Mouse (Mus musculus) granulocyte monocyte progenitor cell, adult 5-6 weeks (primary cell): ENCODE data around the gene Gm10134. TPM values are rescaled to one million over a fixed set of nuclear protein-coding genes. Genes with fewer than 3 reads are reported as not detected.

Source experiments
- ATAC-seq: replicated peaks from 2 replicates; pipeline ENCODE4 v1.8.0; 2016; ENCODE audit warnings: mild to moderate bottlenecking, moderate TSS enrichment, inconsistent platforms; ENCODE audit not compliant: poor library complexity, severe bottlenecking
- total RNA-seq, 2 experiments: library from RNA; stranded (forward) in 1 of 2; stranded (reverse) in 1 of 2; fragments of 200-712, 200-1000 nt in 1 of 2; fragments of >200 nt in 1 of 2; fragmentation: Nextera tagmentation in 1 of 2; gene quantifications; 2 replicates each; pipeline ENCODE4 v1.2.3; 2014 to 2017

Gm10134 gene
- total RNA-seq, 2 experiments from 2014 or later: not detected

- no peak for ATAC-seq
Observed at GRCm38 (mm10) chr2:28549157-28549556, 43.3 kb downstream of the Gm10134 start.

DNA sequence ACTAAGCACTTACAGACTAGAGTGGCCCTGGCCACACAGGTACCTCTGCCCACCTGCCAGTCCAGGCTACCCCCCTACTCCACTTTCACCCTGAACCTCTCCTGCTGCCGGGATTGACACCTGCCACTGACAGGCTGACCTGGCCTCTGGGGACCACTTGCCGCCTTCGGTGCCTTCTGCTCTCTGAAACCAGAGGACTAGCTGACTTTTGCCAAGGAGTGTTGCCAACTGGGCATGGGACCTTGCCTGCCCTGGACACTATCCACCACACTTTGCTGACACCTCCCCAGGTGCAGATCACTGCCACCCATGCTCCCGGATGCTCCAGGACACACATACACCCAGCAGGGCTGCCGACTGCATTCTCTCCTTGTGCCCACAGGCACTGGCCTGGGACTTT is 46.4 kb downstream of the Gm10134 start:
- no peak for ATAC-seq

Other genes with a start within 250 kb of the Gm10134 start
- gene Ppp1r26, start 59.3 kb upstream of the Gm10134 start, total RNA-seq (2014; fragmentation: Nextera tagmentation): 0.80 and 2.1 TPM in 2 replicates
- 1.2 and 1.9 TPM in 2 replicates for gene Ppp1r26, start 59.3 kb upstream of the Gm10134 start, total RNA-seq (2017)
- gene 1700007K13Rik, start 39.8 kb upstream of the Gm10134 start, total RNA-seq (2014; fragmentation: Nextera tagmentation): not detected in 2 replicates
- gene 1700007K13Rik, start 39.8 kb upstream of the Gm10134 start, total RNA-seq (2017): not detected in 2 replicates
- 61.3 and 62.9 TPM in 2 replicates for gene Mrps2, start 38.0 kb upstream of the Gm10134 start, total RNA-seq (2014; fragmentation: Nextera tagmentation)
- gene Mrps2, start 38.0 kb upstream of the Gm10134 start, total RNA-seq (2017): 29.3 and 33.0 TPM in 2 replicates
- not detected in 2 replicates for gene Gbgt1, start 9.2 kb upstream of the Gm10134 start, total RNA-seq (2014; fragmentation: Nextera tagmentation)
- not detected in 2 replicates for gene Gbgt1, start 9.2 kb upstream of the Gm10134 start, total RNA-seq (2017)
- gene Ralgds, start 7.0 kb downstream of the Gm10134 start, total RNA-seq (2014; fragmentation: Nextera tagmentation): 2.1 and 7.9 TPM in 2 replicates
- gene Ralgds, start 7.0 kb downstream of the Gm10134 start, total RNA-seq (2017): 2.8 and 4.6 TPM in 2 replicates
- gene Cel, start 57.3 kb downstream of the Gm10134 start, total RNA-seq (2014; fragmentation: Nextera tagmentation): not detected in 2 replicates
- gene Cel, start 57.3 kb downstream of the Gm10134 start, total RNA-seq (2017): not detected in 2 replicates
- 25.9 and 31.5 TPM in 2 replicates for gene Gtf3c5, start 77.7 kb downstream of the Gm10134 start, total RNA-seq (2014; fragmentation: Nextera tagmentation)
- 12.6 and 16.5 TPM in 2 replicates for gene Gtf3c5, start 77.7 kb downstream of the Gm10134 start, total RNA-seq (2017)
- gene Gfi1b, start 115.9 kb downstream of the Gm10134 start, total RNA-seq (2014; fragmentation: Nextera tagmentation): 1.4 TPM in 1 of 2 replicates, not detected in the other
- gene Gfi1b, start 115.9 kb downstream of the Gm10134 start, total RNA-seq (2017): 1.9 and 2.0 TPM in 2 replicates
- 17.4 and 23.7 TPM in 2 replicates for gene Tsc1, start 135.1 kb downstream of the Gm10134 start, total RNA-seq (2014; fragmentation: Nextera tagmentation)
- gene Tsc1, start 135.1 kb downstream of the Gm10134 start, total RNA-seq (2017): 11.1 and 12.4 TPM in 2 replicates
- 5.0 TPM in 1 of 2 replicates, not detected in the other for gene Spaca9, start 193.6 kb downstream of the Gm10134 start, total RNA-seq (2014; fragmentation: Nextera tagmentation)
- gene Spaca9, start 193.6 kb downstream of the Gm10134 start, total RNA-seq (2017): 4.8 and 4.9 TPM in 2 replicates
- not detected in 2 replicates for gene Ak8, start 194.1 kb downstream of the Gm10134 start, total RNA-seq (2014; fragmentation: Nextera tagmentation)
- gene Ak8, start 194.1 kb downstream of the Gm10134 start, total RNA-seq (2017): not detected in 2 replicates